11 mouse cellular contexts compared by ENCODE assay signal in genomic region chr19:36734308-36735038, GRCm38 (mm10). TPM values are rescaled to one million over a fixed set of nuclear protein-coding genes. Genes with fewer than 3 reads are reported as not detected.
DNase-seq lines count a peak whose midpoint lies in the region; ATAC-seq and TF ChIP-seq lines count a peak whose summit lies in the region.
"Had no signal": no experiment of that assay in that cellular context is flagged by ENCODE, and none has a peak within 500 bp of the region (broad histone marks: within the 10 kb centered on the region; RNA-seq: fewer than 3 reads in every experiment).

No protein-coding gene starts in this region.

- peak overlapping the region; percentile 68 for H3K4me2 ChIP-seq in heart, embryonic 11.5 days
- H3K4me2 ChIP-seq in midbrain, embryonic 15.5 days, result peak overlapping the region; percentile 8; the same call in 1 of the 2 replicates
- no peak overlapping the region for H3K4me2 ChIP-seq in midbrain, embryonic 14.5 days (ENCODE audit: low read length)
- peak overlapping the region; percentile 68 for H3K4me2 ChIP-seq in hindbrain, postnatal 0 days (ENCODE audit: low read depth, low read length)
- H3K4me2 ChIP-seq in stomach, postnatal 0 days (replicated peaks; ENCODE audit: low read depth), result peak overlapping the region; percentile 65; the same call in 1 of the 2 replicates
- H3K4me2 ChIP-seq in forebrain, embryonic 12.5 days, result no peak overlapping the region

- WGBS in heart, embryonic 11.5 days (ENCODE audit: insufficient replicate concordance), result 53% methylated on average over 10 of the region's 10 CpGs
- WGBS in midbrain, embryonic 15.5 days, result 78% methylated on average over 10 of the region's 10 CpGs
- 78% methylated on average over 10 of the region's 10 CpGs for WGBS in midbrain, embryonic 14.5 days
- WGBS in hindbrain, postnatal 0 days, result 66% methylated on average over 10 of the region's 10 CpGs
- WGBS in stomach, postnatal 0 days, result 45% methylated on average over 10 of the region's 10 CpGs
- 84% methylated on average over 10 of the region's 10 CpGs for WGBS in forebrain, embryonic 12.5 days

- TF ChIP-seq CTCF in hindbrain, postnatal 0 days (IDR thresholded peaks at IDR 0.05; ENCODE audit: low read depth), result peak; percentile 16; the same call in 1 of the 2 replicates
- TF ChIP-seq CTCF in stomach, postnatal 0 days (IDR thresholded peaks at IDR 0.05; ENCODE audit: low read depth), result peak; percentile 57

- H3K9me3 ChIP-seq in heart, embryonic 11.5 days (replicated peaks; ENCODE audit: control insufficient read depth, low read length), result no peaks in the 10 kb centered on the region
- H3K9me3 ChIP-seq in midbrain, embryonic 15.5 days, result no peaks in the 10 kb centered on the region
- H3K9me3 ChIP-seq in midbrain, embryonic 14.5 days (ENCODE audit: control insufficient read depth, low read length), result peaks cover 2% of the 10 kb centered on the region; the same call in 1 of the 2 replicates
- H3K9me3 ChIP-seq in hindbrain, postnatal 0 days (ENCODE audit: low read length), result no peaks in the 10 kb centered on the region
- no peaks in the 10 kb centered on the region for H3K9me3 ChIP-seq in stomach, postnatal 0 days (ENCODE audit: control insufficient read depth, low read length)
- no peaks in the 10 kb centered on the region for H3K9me3 ChIP-seq in forebrain, embryonic 12.5 days

- ATAC-seq in heart, embryonic 11.5 days (replicated peaks; ENCODE audit: insufficient number of reproducible peaks, low FRiP score, low TSS enrichment), result no peak
- no peak for ATAC-seq in midbrain, embryonic 15.5 days (replicated peaks)
- no peak for ATAC-seq in midbrain, embryonic 14.5 days (ENCODE audit: low FRiP score, low TSS enrichment)
- no peak for ATAC-seq in hindbrain, postnatal 0 days
- ATAC-seq in stomach, postnatal 0 days (ENCODE audit: low FRiP score, low TSS enrichment), result no peak
- no peak for ATAC-seq in forebrain, embryonic 12.5 days (ENCODE audit: low FRiP score)
- ATAC-seq: inflammation-experienced regulatory T-cells, adult 6 months had no signal

- H3K36me3 ChIP-seq in heart, embryonic 11.5 days (ENCODE audit: control insufficient read depth, insufficient read depth, low read length), result peaks cover 3% of the 10 kb centered on the region; the same call in 1 of the 2 replicates
- no peaks in the 10 kb centered on the region for H3K36me3 ChIP-seq in midbrain, embryonic 15.5 days (replicated peaks)
- H3K36me3 ChIP-seq in midbrain, embryonic 14.5 days (ENCODE audit: control insufficient read depth, insufficient read depth, low read length), result no peaks in the 10 kb centered on the region
- H3K36me3 ChIP-seq in hindbrain, postnatal 0 days (ENCODE audit: insufficient read depth, low read length), result no peaks in the 10 kb centered on the region
- H3K36me3 ChIP-seq in stomach, postnatal 0 days (ENCODE audit: control insufficient read depth, insufficient read depth, low read length), result 0 out of 2 replicates have a peak, but pooled peaks cover 4% of the 10 kb centered on the region
- no peaks in the 10 kb centered on the region for H3K36me3 ChIP-seq in forebrain, embryonic 12.5 days (replicated peaks)

- peaks cover 17% of the 10 kb centered on the region for H3K4me1 ChIP-seq in heart, embryonic 11.5 days (ENCODE audit: control insufficient read depth, insufficient read depth, low read length)
- peaks cover 8% of the 10 kb centered on the region; the same call in 1 of the 2 replicates for H3K4me1 ChIP-seq in midbrain, embryonic 15.5 days
- H3K4me1 ChIP-seq in midbrain, embryonic 14.5 days (ENCODE audit: control insufficient read depth, insufficient read depth, low read length), result no peaks in the 10 kb centered on the region
- H3K4me1 ChIP-seq in hindbrain, postnatal 0 days (ENCODE audit: insufficient read depth, low read length), result no peaks in the 10 kb centered on the region
- H3K4me1 ChIP-seq in stomach, postnatal 0 days (replicated peaks; ENCODE audit: control insufficient read depth, insufficient read depth), result 0 out of 2 replicates have a peak, but pooled peaks cover 3% of the 10 kb centered on the region
- peaks cover 7% of the 10 kb centered on the region for H3K4me1 ChIP-seq in forebrain, embryonic 12.5 days

- H3K27me3 ChIP-seq in heart, embryonic 11.5 days (ENCODE audit: control insufficient read depth, insufficient read depth, low read length), result no peaks in the 10 kb centered on the region
- no peaks in the 10 kb centered on the region for H3K27me3 ChIP-seq in midbrain, embryonic 15.5 days (replicated peaks)
- no peaks in the 10 kb centered on the region for H3K27me3 ChIP-seq in midbrain, embryonic 14.5 days (ENCODE audit: control insufficient read depth, insufficient read depth, low read length)
- no peaks in the 10 kb centered on the region for H3K27me3 ChIP-seq in hindbrain, postnatal 0 days (ENCODE audit: insufficient read depth, low read length)
- no peaks in the 10 kb centered on the region for H3K27me3 ChIP-seq in stomach, postnatal 0 days (ENCODE audit: control insufficient read depth, insufficient read depth, low read length)
- H3K27me3 ChIP-seq in forebrain, embryonic 12.5 days, result peaks cover 5% of the 10 kb centered on the region; the same call in 1 of the 2 replicates

- intact Hi-C loops in heart, postnatal 36 days (cut with DNase I), result loop anchor here (5.0 kb wide), 3 partner anchors 182 to 197 kb away; partner anchors contain the start of genes Btaf1 and Hectd2

- peak overlapping the region; percentile 71 for H3K9ac ChIP-seq in heart, embryonic 11.5 days (ENCODE audit: low read depth, low read length)
- no peak overlapping the region for H3K9ac ChIP-seq in midbrain, embryonic 15.5 days
- H3K9ac ChIP-seq in midbrain, embryonic 14.5 days (replicated peaks; ENCODE audit: low read length), result no peak overlapping the region
- no peak overlapping the region for H3K9ac ChIP-seq in hindbrain, postnatal 0 days (replicated peaks; ENCODE audit: low read length)
- no peak overlapping the region for H3K9ac ChIP-seq in stomach, postnatal 0 days (ENCODE audit: low read length)
- H3K9ac ChIP-seq in forebrain, embryonic 12.5 days, result no peak overlapping the region

- peak overlapping the region; percentile 55 for H3K4me3 ChIP-seq in heart, embryonic 11.5 days (ENCODE audit: low read depth, low read length)
- no peak overlapping the region for H3K4me3 ChIP-seq in midbrain, embryonic 15.5 days
- H3K4me3 ChIP-seq in midbrain, embryonic 14.5 days (replicated peaks; ENCODE audit: low read depth, low read length), result no peak overlapping the region
- H3K4me3 ChIP-seq in hindbrain, postnatal 0 days (ENCODE audit: low read length), result peak overlapping the region; percentile 53
- peak overlapping the region; percentile 57; the same call in 1 of the 2 replicates for H3K4me3 ChIP-seq in stomach, postnatal 0 days (ENCODE audit: low read depth, low read length)
- H3K4me3 ChIP-seq in forebrain, embryonic 12.5 days (replicated peaks), result no peak overlapping the region

- TF ChIP-seq EP300 in stomach, postnatal 0 days (optimal IDR thresholded peaks at IDR 0.05), result no peak

- peak overlapping the region; percentile 78 for H3K27ac ChIP-seq in heart, embryonic 11.5 days (ENCODE audit: low read depth, low read length)
- no peak overlapping the region for H3K27ac ChIP-seq in midbrain, embryonic 15.5 days
- no peak overlapping the region for H3K27ac ChIP-seq in midbrain, embryonic 14.5 days (replicated peaks; ENCODE audit: low read depth, low read length)
- H3K27ac ChIP-seq in hindbrain, postnatal 0 days, result no peak overlapping the region
- H3K27ac ChIP-seq in stomach, postnatal 0 days (replicated peaks), result no peak overlapping the region
- no peak overlapping the region for H3K27ac ChIP-seq in forebrain, embryonic 12.5 days

- no peak for DNase-seq in heart, postnatal 36 days
- DNase-seq in midbrain, embryonic 14.5 days, result no peak
- peak; percentile 51 for DNase-seq in hindbrain, postnatal 0 days (ENCODE audit: low spot score)
- DNase-seq in stomach, postnatal 0 days (ENCODE audit: low spot score), result no peak
- no peak for DNase-seq in cerebellum, postnatal 4 days (ENCODE audit: low spot score in 2 of 2)
- DNase-seq: thymus, postnatal 25 days had no signal

RNA-seq across cellular contexts. Expression of gene Ppp1r3c, which starts 2.0 kb away (rescaled TPM):
- 58.4 and 72.9 TPM in 2 replicates for polyA plus RNA-seq in heart, embryonic 11.5 days (2014; fragmentation: Nextera tagmentation; extraction: Ambion mirVana)
- 100 to 1,000 TPM in 1 of 2 experiments, 10 to 100 TPM in 1; 65.8 to 116 TPM for total RNA-seq in heart, postnatal 36 days (2021)
- 15.6 and 17.3 TPM in 2 replicates for polyA plus RNA-seq in midbrain, embryonic 15.5 days (2015; fragmentation: Nextera tagmentation; extraction: Ambion mirVana)
- 10.3 and 14.4 TPM in 2 replicates for polyA plus RNA-seq in midbrain, embryonic 14.5 days (2014; fragmentation: Nextera tagmentation; extraction: Ambion mirVana)
- 27.2 and 33.6 TPM in 2 replicates for total RNA-seq in hindbrain, postnatal 0 days (2014; rRNA removed)
- 12.9 and 14.8 TPM in 2 replicates for polyA plus RNA-seq in hindbrain, postnatal 0 days (2015; fragmentation: Nextera tagmentation; extraction: Ambion mirVana)
- polyA plus RNA-seq in stomach, postnatal 0 days (2015; fragmentation: Nextera tagmentation; extraction: Ambion mirVana), result 7.0 and 7.1 TPM in 2 replicates
- polyA plus RNA-seq in forebrain, embryonic 12.5 days (2016; fragmentation: Nextera tagmentation; extraction: Ambion mirVana), result 2.4 and 2.5 TPM in 2 replicates
- total RNA-seq: monocyte, adult 5-6 weeks had no signal
- polyA plus RNA-seq: inflammation-experienced regulatory T-cells, adult 6 months had no signal

Comparison
In these comparisons a context has a peak if more than half of its experiments do, and no peak if none do; other contexts are left out.
1. H3K4me2 ChIP-seq: peak in heart, embryonic 11.5 days (single experiment), midbrain, embryonic 15.5 days (single experiment), hindbrain, postnatal 0 days (single experiment) and stomach, postnatal 0 days (single experiment); none in midbrain, embryonic 14.5 days (single experiment) and forebrain, embryonic 12.5 days (single experiment).
2. H3K4me3 ChIP-seq: peak in heart, embryonic 11.5 days (single experiment), hindbrain, postnatal 0 days (single experiment) and stomach, postnatal 0 days (single experiment); none in midbrain, embryonic 15.5 days (single experiment), midbrain, embryonic 14.5 days (single experiment) and forebrain, embryonic 12.5 days (single experiment).